Mouse (Mus musculus): ENCODE measurements at regions not wholly inside any gene's neighbourhood (a gene's known extent, or its start where the extent isn't known, plus 50 kb on each side); places are given as distances from the start of the nearest gene placed in this dataset.

- no peaks in the 10 kb centered on the region for H3K4me1 ChIP-seq
- no peaks in the 10 kb centered on the region for H3K36me3 ChIP-seq
- H3K9me3 ChIP-seq (replicated peaks) = no peaks in the 10 kb centered on the region
- no peak overlapping the region for H3K27ac ChIP-seq
- no peaks in the 10 kb centered on the region for H3K27me3 ChIP-seq
- WGBS = 6% methylated on average over 1 of the region's 1 CpGs
- no peak overlapping the region for H3K9ac ChIP-seq
- no peak overlapping the region for H3K4me2 ChIP-seq (replicated peaks)
- H3K4me3 ChIP-seq = no peak overlapping the region
- no peak for ATAC-seq (ENCODE audit: low FRiP score)
These were observed 87.3 kb downstream of the Gm11077 start for GRCm38 (mm10) chr6:140816359-140816758.

GRCm38 (mm10) chr6:140816831-140817230 lies 87.7 kb downstream of the Gm11077 start:
- H3K27me3 ChIP-seq = no peaks in the 10 kb centered on the region
- no peaks in the 10 kb centered on the region for H3K36me3 ChIP-seq
- H3K9ac ChIP-seq = no peak overlapping the region
- no peak overlapping the region for H3K4me3 ChIP-seq
- no peak overlapping the region for H3K27ac ChIP-seq
- ATAC-seq (ENCODE audit: low FRiP score) = no peak
- WGBS = 50% methylated on average over 6 of the region's 6 CpGs
- no peaks in the 10 kb centered on the region for H3K4me1 ChIP-seq
- H3K4me2 ChIP-seq (replicated peaks) = no peak overlapping the region
- no peaks in the 10 kb centered on the region for H3K9me3 ChIP-seq (replicated peaks)

- Histone ChIP-seq H3K4me3 (no peak overlapping the region), H3K9ac (no peak overlapping the region), H3K27me3 (no peaks in the 10 kb centered on the region), H3K4me1 (no peaks in the 10 kb centered on the region), H3K27ac (no peak overlapping the region), H3K36me3 (no peaks in the 10 kb centered on the region), H3K4me2 (replicated peaks) (no peak overlapping the region), H3K9me3 (replicated peaks) (no peaks in the 10 kb centered on the region)
- ATAC-seq (ENCODE audit: low FRiP score) = no peak
- 85% methylated on average over 8 of the region's 8 CpGs for WGBS
These were observed 90.4 kb downstream of the Gm11077 start for GRCm38 (mm10) chr6:140819451-140819878.

GRCm38 (mm10) chr6:140826522-140826921 lies 97.4 kb downstream of the Gm11077 start:
- no peak overlapping the region for H3K9ac ChIP-seq
- ATAC-seq (ENCODE audit: low FRiP score) = no peak
- no peak overlapping the region for H3K27ac ChIP-seq

GRCm38 (mm10) chr6:140827651-140828050 lies 98.6 kb downstream of the Gm11077 start:
- Histone ChIP-seq H3K27me3 (no peaks in the 10 kb centered on the region), H3K36me3 (no peaks in the 10 kb centered on the region), H3K27ac (no peak overlapping the region), H3K4me3 (no peak overlapping the region), H3K9ac (no peak overlapping the region), H3K4me1 (no peaks in the 10 kb centered on the region), H3K4me2 (replicated peaks) (no peak overlapping the region), H3K9me3 (replicated peaks) (no peaks in the 10 kb centered on the region)
- ATAC-seq (ENCODE audit: low FRiP score) = no peak

More at GRCm38 (mm10) chr6:140826522-140826921, 97.4 kb downstream of the Gm11077 start:
- Histone ChIP-seq H3K9me3 (replicated peaks) (no peaks in the 10 kb centered on the region), H3K36me3 (no peaks in the 10 kb centered on the region), H3K4me2 (replicated peaks) (no peak overlapping the region), H3K4me1 (no peaks in the 10 kb centered on the region), H3K4me3 (no peak overlapping the region), H3K27me3 (no peaks in the 10 kb centered on the region)

- Histone ChIP-seq H3K4me2 (replicated peaks) (no peak overlapping the region), H3K36me3 (no peaks in the 10 kb centered on the region), H3K4me3 (no peak overlapping the region), H3K9ac (no peak overlapping the region), H3K27me3 (no peaks in the 10 kb centered on the region), H3K27ac (no peak overlapping the region), H3K4me1 (no peaks in the 10 kb centered on the region), H3K9me3 (replicated peaks) (no peaks in the 10 kb centered on the region)
- 87% methylated on average over 8 of the region's 8 CpGs for WGBS
- no peak for ATAC-seq (ENCODE audit: low FRiP score)
These were observed 114.4 kb downstream of the Gm11077 start for GRCm38 (mm10) chr6:140843292-140843991.

GRCm38 (mm10) chr6:140847165-140847564 lies 118.1 kb downstream of the Gm11077 start:
- H3K4me3 ChIP-seq = no peak overlapping the region
- no peaks in the 10 kb centered on the region for H3K4me1 ChIP-seq
- no peaks in the 10 kb centered on the region for H3K9me3 ChIP-seq (replicated peaks)
- no peaks in the 10 kb centered on the region for H3K27me3 ChIP-seq
- no peak overlapping the region for H3K27ac ChIP-seq
- no peak overlapping the region for H3K4me2 ChIP-seq (replicated peaks)
- no peak overlapping the region for H3K9ac ChIP-seq
- WGBS = 76% methylated on average over 3 of the region's 3 CpGs
- H3K36me3 ChIP-seq = no peaks in the 10 kb centered on the region
- no peak for ATAC-seq (ENCODE audit: low FRiP score)

GRCm38 (mm10) chr6:140852420-140852819 lies 123.3 kb downstream of the Gm11077 start:
- H3K4me1 ChIP-seq = peaks cover 11% of the 10 kb centered on the region
- peak; percentile 62; the same call in 1 of the 2 replicates for ATAC-seq (ENCODE audit: low FRiP score)

GRCm38 (mm10) chr6:140853508-140853907 lies 124.4 kb downstream of the Gm11077 start:
- no peak for ATAC-seq (ENCODE audit: low FRiP score)

More at GRCm38 (mm10) chr6:140852420-140852819, 123.3 kb downstream of the Gm11077 start:
- Histone ChIP-seq H3K27me3 (no peaks in the 10 kb centered on the region), H3K27ac (no peak overlapping the region), H3K9me3 (replicated peaks) (no peaks in the 10 kb centered on the region), H3K36me3 (no peaks in the 10 kb centered on the region), H3K9ac (no peak overlapping the region), H3K4me3 (no peak overlapping the region), H3K4me2 (replicated peaks) (no peak overlapping the region)
- WGBS = 50% methylated on average over 5 of the region's 5 CpGs

GRCm38 (mm10) chr6:140854691-140855090 lies 125.6 kb downstream of the Gm11077 start:
- H3K9ac ChIP-seq = no peak overlapping the region
- peaks cover 12% of the 10 kb centered on the region for H3K4me1 ChIP-seq
- no peaks in the 10 kb centered on the region for H3K27me3 ChIP-seq
- WGBS = 70% methylated on average over 6 of the region's 6 CpGs
- H3K9me3 ChIP-seq (replicated peaks) = no peaks in the 10 kb centered on the region
- no peak overlapping the region for H3K4me3 ChIP-seq
- no peak overlapping the region for H3K27ac ChIP-seq
- no peak overlapping the region for H3K4me2 ChIP-seq (replicated peaks)
- no peak for ATAC-seq (ENCODE audit: low FRiP score)
- H3K36me3 ChIP-seq = no peaks in the 10 kb centered on the region

More at GRCm38 (mm10) chr6:140853508-140853907, 124.4 kb downstream of the Gm11077 start:
- peaks cover 12% of the 10 kb centered on the region for H3K4me1 ChIP-seq
- H3K9ac ChIP-seq = no peak overlapping the region
- H3K4me2 ChIP-seq (replicated peaks) = no peak overlapping the region
- no peaks in the 10 kb centered on the region for H3K9me3 ChIP-seq (replicated peaks)
- no peak overlapping the region for H3K4me3 ChIP-seq
- H3K27ac ChIP-seq = no peak overlapping the region
- H3K36me3 ChIP-seq = no peaks in the 10 kb centered on the region
- 49% methylated on average over 5 of the region's 5 CpGs for WGBS
- no peaks in the 10 kb centered on the region for H3K27me3 ChIP-seq

- peaks cover 12% of the 10 kb centered on the region for H3K4me1 ChIP-seq
- no peaks in the 10 kb centered on the region for H3K36me3 ChIP-seq
- H3K4me3 ChIP-seq = peak overlapping the region; percentile 22
- WGBS = 22% methylated on average over 14 of the region's 14 CpGs
- ATAC-seq (ENCODE audit: low FRiP score) = peak; percentile 51; the same call in 1 of the 2 replicates
- no peak overlapping the region for H3K27ac ChIP-seq
- no peaks in the 10 kb centered on the region for H3K9me3 ChIP-seq (replicated peaks)
- H3K9ac ChIP-seq = peak overlapping the region; percentile 19; the same call in 1 of the 2 replicates
- peak overlapping the region; percentile 49 for H3K4me2 ChIP-seq (replicated peaks)
- H3K27me3 ChIP-seq = no peaks in the 10 kb centered on the region
These were observed 127.5 kb downstream of the Gm11077 start for GRCm38 (mm10) chr6:140856468-140857117.

- WGBS = 31% methylated on average over 18 of the region's 18 CpGs
- Histone ChIP-seq H3K9me3 (replicated peaks) (no peaks in the 10 kb centered on the region), H3K27ac (no peak overlapping the region), H3K9ac (peak overlapping the region; percentile 19; the same call in 1 of the 2 replicates), H3K4me3 (peak overlapping the region; percentile 22), H3K27me3 (no peaks in the 10 kb centered on the region), H3K36me3 (no peaks in the 10 kb centered on the region), H3K4me1 (peaks cover 12% of the 10 kb centered on the region), H3K4me2 (replicated peaks) (peak overlapping the region; percentile 49)
- peak; percentile 52; the same call in 1 of the 2 replicates for ATAC-seq (ENCODE audit: low FRiP score)
These were observed 128.1 kb downstream of the Gm11077 start for GRCm38 (mm10) chr6:140857118-140857746.

All from hindbrain, embryonic 12.5 days (tissue).